Mouse (Mus musculus) stomach, embryonic 14.5 days (tissue): ENCODE measurements at regions not wholly inside any gene's neighbourhood (a gene's known extent, or its start where the extent isn't known, plus 50 kb on each side); places are given as distances from the start of the nearest gene placed in this dataset.

Experiments used
- ATAC-seq: fragments of 200-750 bp; cut with Nextera tagmentation; 2 replicates; pipeline ENCODE4 v1.8.0; 2017; ENCODE audit warnings: low read depth, moderate TSS enrichment; ENCODE audit not compliant: insufficient number of reproducible peaks, insufficient read depth, low FRiP score
- H3K27ac ChIP-seq: fragments of 300-500 bp; sonication (generic); 2 replicates; pipeline ENCODE4 v1.5.1; 2014; ENCODE audit warnings: mild to moderate bottlenecking, low read length, moderate library complexity, mixed read lengths
- H3K27me3 ChIP-seq: fragments of 300-500 bp; sonication (generic); 2 replicates; pipeline ENCODE4 v1.6.1; 2014; ENCODE audit warnings: low read length, control low read depth, mixed read lengths; ENCODE audit not compliant: control insufficient read depth, insufficient read depth
- H3K36me3 ChIP-seq: fragments of 300-500 bp; sonication (generic); 2 replicates; pipeline ENCODE4 v1.6.1; 2014; ENCODE audit warnings: mild to moderate bottlenecking, control low read depth, low read length, moderate library complexity, mixed read lengths; ENCODE audit not compliant: control insufficient read depth, insufficient read depth
- H3K4me1 ChIP-seq: fragments of 300-500 bp; sonication (generic); 2 replicates; pipeline ENCODE4 v1.6.1; 2014; ENCODE audit warnings: low read length, control low read depth, mixed read lengths; ENCODE audit not compliant: control insufficient read depth, insufficient read depth
- H3K4me2 ChIP-seq: fragments of 300-500 bp; sonication (generic); replicated peaks from 2 replicates; pipeline ENCODE4 v1.6.1; 2014; ENCODE audit warnings: low read depth, low read length, control low read depth
- H3K4me3 ChIP-seq: fragments of 300-500 bp; sonication (generic); 2 replicates; pipeline ENCODE4 v1.5.1; 2014; ENCODE audit warnings: low read depth, low read length, control low read depth
- H3K9ac ChIP-seq: fragments of 300-500 bp; sonication (generic); replicated peaks from 2 replicates; pipeline ENCODE4 v1.6.1; 2014; ENCODE audit warnings: low read depth, mild to moderate bottlenecking, control low read depth, low read length, moderate library complexity, mixed read lengths
- H3K9me3 ChIP-seq: fragments of 300-500 bp; sonication (generic); 2 replicates; pipeline ENCODE4 v1.6.1; 2016; ENCODE audit warnings: low read depth, low read length, control low read depth; ENCODE audit not compliant: control insufficient read depth
- WGBS: fragments of 180-500 bp; shearing (Covaris S2); extraction: QIAGEN DNeasy Blood & Tissue Kit; methylation state at CpG from one replicate; pipeline ENCODE4 v1.1.7; 2014; 5-methylcytosine and 5-hydroxymethylcytosine counted together

DNA sequence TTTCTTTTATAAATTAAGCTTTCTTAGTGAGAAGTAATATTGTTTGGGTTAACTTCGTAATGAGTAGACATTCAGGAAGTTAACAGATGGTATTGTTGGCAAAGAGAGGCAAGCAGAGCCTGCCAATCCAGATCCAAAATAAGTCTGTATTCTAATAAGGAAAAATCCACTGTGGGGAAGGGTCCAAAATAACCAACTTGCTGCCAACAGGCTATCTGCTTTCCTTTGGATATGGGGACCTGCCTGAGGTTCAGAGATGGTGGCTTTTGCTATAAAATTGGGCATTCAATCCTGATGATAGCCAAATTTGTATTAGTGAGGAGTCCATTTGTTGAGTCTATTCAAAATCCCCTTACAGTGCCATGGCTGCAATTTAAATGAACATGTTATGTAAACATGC is 300.1 kb downstream of the Otol1 start:
- Histone ChIP-seq H3K4me2 (no peak overlapping the region), H3K36me3 (no peaks in the 10 kb centered on the region), H3K9ac (no peak overlapping the region), H3K4me3 (no peak overlapping the region), H3K9me3 (no peaks in the 10 kb centered on the region), H3K27me3 (no peaks in the 10 kb centered on the region), H3K4me1 (no peaks in the 10 kb centered on the region), H3K27ac (no peak overlapping the region)
- WGBS: 87% methylated on average over 1 of the region's 1 CpGs
- no peak for ATAC-seq

DNA sequence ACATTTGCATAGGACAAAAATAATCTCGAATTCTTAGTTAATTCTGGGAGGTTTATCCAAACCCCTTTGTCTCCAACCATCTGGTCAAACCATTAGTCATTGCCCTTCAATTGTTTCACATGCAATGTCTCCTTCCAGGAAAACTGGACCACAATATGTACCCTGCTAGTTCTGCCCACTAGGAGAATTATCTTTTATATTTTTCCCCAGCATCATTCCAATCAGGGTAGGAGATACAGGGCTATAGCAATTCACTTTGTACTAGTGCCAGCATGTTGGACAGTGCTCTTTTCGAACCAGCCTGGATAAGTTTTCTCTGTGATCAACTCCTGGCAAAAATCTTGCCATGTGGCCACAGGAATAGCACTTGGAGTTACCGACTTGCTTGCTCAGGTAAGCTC is 300.6 kb downstream of the Otol1 start:
- 81% methylated on average over 3 of the region's 3 CpGs for WGBS
- no peak overlapping the region for H3K4me2 ChIP-seq
- H3K27ac ChIP-seq: no peak overlapping the region

DNA sequence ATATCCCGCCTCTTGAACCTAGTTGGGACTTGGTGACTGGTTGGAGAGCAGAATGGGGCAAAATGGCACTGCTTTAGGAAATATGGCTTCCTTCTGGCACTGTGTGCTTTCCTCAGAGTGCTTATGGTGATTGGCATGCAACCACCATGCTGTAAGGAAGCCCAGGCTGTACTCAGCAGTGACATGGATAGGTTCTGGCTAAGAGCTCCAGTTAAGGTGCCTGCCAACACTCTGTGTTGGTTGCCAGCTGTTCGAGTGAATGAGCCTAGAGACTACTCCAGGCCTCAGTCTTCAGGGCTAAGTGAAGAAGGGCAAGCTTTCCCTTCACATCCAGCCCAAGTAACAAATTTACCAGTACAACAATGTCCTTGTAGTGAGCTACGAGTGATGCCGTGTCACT is 301.9 kb downstream of the Otol1 start:
- Histone ChIP-seq H3K9ac (no peak overlapping the region), H3K4me1 (no peaks in the 10 kb centered on the region), H3K4me3 (no peak overlapping the region), H3K9me3 (no peaks in the 10 kb centered on the region), H3K36me3 (no peaks in the 10 kb centered on the region), H3K27me3 (no peaks in the 10 kb centered on the region), H3K4me2 (no peak overlapping the region), H3K27ac (no peak overlapping the region)
- ATAC-seq: no peak
- 88% methylated on average over 4 of the region's 4 CpGs for WGBS

More for the DNA sequence above, 300.6 kb downstream of the Otol1 start:
- no peaks in the 10 kb centered on the region for H3K27me3 ChIP-seq
- no peaks in the 10 kb centered on the region for H3K4me1 ChIP-seq
- no peak overlapping the region for H3K4me3 ChIP-seq
- no peaks in the 10 kb centered on the region for H3K9me3 ChIP-seq
- ATAC-seq: no peak
- no peak overlapping the region for H3K9ac ChIP-seq
- no peaks in the 10 kb centered on the region for H3K36me3 ChIP-seq

DNA sequence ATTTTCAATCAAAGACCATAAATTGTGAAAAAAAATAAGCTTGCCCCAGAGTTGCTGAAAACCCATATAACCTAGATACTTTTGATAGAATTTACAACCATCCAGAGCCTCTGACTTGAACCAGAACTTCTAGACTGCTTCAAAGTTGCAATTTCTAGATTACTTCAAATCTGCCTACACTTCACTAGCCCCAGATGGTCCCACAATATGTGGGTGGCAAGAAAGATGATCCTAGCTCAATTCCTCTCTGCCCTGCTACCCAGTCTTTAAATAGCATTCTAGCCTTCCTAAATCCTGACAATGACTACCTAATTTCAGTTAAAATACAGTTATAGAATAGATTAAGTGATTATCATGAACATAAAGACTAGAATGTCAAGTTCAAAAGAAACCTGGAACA is 303.6 kb downstream of the Otol1 start:
- Histone ChIP-seq H3K4me3 (no peak overlapping the region), H3K4me1 (no peaks in the 10 kb centered on the region), H3K27ac (no peak overlapping the region), H3K9ac (no peak overlapping the region), H3K36me3 (no peaks in the 10 kb centered on the region), H3K9me3 (no peaks in the 10 kb centered on the region), H3K4me2 (no peak overlapping the region), H3K27me3 (no peaks in the 10 kb centered on the region)
- no peak for ATAC-seq

DNA sequence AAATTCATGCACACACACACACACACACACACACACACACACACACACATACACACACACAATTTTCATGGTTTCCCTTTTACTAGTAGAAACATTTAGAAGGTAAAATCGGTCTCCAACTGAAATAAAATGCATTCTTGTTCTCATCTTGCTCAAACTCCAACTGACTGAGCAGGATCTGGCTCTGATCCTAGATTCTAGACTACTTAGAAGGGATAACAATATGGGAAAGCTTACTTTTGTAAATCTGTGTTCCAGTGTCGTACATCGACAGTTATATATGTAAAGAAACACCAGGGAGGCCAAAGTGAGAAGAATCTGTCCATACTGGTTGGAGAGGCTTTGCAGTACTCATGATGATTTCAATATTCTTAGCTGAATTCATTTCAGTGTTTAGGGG is 304.6 kb downstream of the Otol1 start:
- H3K27ac ChIP-seq: no peak overlapping the region
- no peak overlapping the region for H3K4me3 ChIP-seq
- no peak for ATAC-seq
- no peaks in the 10 kb centered on the region for H3K4me1 ChIP-seq
- no peak overlapping the region for H3K9ac ChIP-seq
- no peaks in the 10 kb centered on the region for H3K9me3 ChIP-seq
- H3K4me2 ChIP-seq: no peak overlapping the region
- WGBS: 68% methylated on average over 3 of the region's 3 CpGs
- no peaks in the 10 kb centered on the region for H3K27me3 ChIP-seq
- no peaks in the 10 kb centered on the region for H3K36me3 ChIP-seq

DNA sequence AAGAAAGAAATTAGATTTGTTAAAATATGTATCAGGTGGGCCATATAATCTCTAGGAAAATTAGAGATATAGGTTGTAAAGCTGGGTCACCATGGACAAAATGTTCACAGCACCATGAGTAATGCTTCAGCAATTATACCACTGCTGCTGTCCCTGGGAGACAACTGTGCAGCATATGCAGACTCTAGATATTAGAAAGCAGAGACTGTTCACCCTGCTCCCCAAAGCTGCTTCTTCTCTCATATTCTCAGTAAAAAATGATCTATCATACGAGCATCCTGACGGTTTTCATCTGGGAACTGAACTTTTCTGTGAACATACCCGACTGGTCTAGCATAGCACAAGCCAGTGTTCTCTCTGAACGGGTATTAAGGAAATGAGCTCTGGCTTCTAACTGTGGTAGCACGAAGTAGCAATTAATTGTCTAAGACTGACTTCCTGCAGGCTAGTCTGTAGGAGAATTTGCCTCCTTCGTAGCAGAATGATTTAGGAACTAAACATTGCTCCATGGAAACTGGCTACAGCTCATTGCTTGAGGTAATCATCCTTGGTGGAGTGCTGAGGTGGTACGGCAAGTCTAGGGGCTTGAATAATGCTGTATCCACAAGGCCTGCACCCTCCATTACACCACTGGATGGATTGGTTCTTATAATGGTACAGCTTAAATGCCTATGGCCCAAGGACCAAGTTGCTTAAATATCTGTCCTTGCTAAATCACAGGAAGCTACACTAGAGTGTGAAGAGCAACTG is 305.9 kb downstream of the Otol1 start:
- ATAC-seq: no peak
- no peak overlapping the region for H3K9ac ChIP-seq
- H3K4me1 ChIP-seq: no peaks in the 10 kb centered on the region
- no peaks in the 10 kb centered on the region for H3K9me3 ChIP-seq
- H3K36me3 ChIP-seq: no peaks in the 10 kb centered on the region
- no peak overlapping the region for H3K4me3 ChIP-seq
- no peaks in the 10 kb centered on the region for H3K27me3 ChIP-seq
- WGBS: 61% methylated on average over 7 of the region's 7 CpGs
- H3K4me2 ChIP-seq: no peak overlapping the region
- no peak overlapping the region for H3K27ac ChIP-seq

DNA sequence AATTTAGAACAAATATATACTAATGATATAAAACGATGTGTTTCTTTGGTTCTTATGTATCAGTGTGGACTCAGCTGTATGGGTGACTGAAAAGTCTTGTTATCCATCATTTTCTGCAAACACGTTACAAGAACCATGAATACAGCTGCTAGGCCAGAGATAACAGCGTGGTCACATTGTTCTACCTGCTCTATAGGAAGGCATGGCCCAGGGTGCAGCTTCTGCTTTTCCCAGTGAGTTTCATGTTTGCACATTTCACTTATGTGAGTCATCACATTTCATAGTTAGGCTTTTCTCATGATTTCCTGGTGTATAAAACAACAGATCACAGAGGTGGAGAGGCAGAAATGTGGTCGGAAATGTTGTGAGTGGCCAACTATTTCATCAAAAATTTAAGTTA is 306.8 kb downstream of the Otol1 start:
- Histone ChIP-seq H3K4me2 (no peak overlapping the region), H3K36me3 (no peaks in the 10 kb centered on the region), H3K4me1 (no peaks in the 10 kb centered on the region), H3K4me3 (no peak overlapping the region), H3K27me3 (no peaks in the 10 kb centered on the region), H3K27ac (no peak overlapping the region), H3K9ac (no peak overlapping the region), H3K9me3 (no peaks in the 10 kb centered on the region)
- 63% methylated on average over 4 of the region's 4 CpGs for WGBS
- no peak for ATAC-seq

DNA sequence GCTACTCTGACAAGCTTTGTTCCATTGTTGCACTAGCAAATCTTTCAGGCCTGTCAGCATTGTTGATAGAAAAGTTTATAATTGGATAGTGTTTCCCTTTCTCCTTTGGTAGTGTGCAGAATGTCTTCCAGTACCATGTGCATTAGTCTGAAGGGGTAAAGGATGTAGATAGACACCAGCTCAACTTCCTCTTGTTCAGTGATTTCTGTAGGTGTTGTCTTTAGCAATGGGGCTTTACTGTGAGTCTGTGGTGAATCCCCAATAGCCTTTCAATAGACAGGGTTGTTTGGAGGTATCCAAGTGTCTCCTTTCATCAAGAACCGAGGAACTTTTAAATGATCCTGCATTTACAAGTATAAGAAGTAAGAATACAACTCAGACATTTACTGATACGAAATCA is 311.0 kb downstream of the Otol1 start:
- Histone ChIP-seq H3K4me1 (no peaks in the 10 kb centered on the region), H3K4me2 (no peak overlapping the region), H3K9me3 (no peaks in the 10 kb centered on the region), H3K9ac (no peak overlapping the region), H3K27me3 (no peaks in the 10 kb centered on the region), H3K4me3 (no peak overlapping the region), H3K27ac (no peak overlapping the region), H3K36me3 (no peaks in the 10 kb centered on the region)
- ATAC-seq: no peak
- WGBS: 93% methylated on average over 2 of the region's 2 CpGs

DNA sequence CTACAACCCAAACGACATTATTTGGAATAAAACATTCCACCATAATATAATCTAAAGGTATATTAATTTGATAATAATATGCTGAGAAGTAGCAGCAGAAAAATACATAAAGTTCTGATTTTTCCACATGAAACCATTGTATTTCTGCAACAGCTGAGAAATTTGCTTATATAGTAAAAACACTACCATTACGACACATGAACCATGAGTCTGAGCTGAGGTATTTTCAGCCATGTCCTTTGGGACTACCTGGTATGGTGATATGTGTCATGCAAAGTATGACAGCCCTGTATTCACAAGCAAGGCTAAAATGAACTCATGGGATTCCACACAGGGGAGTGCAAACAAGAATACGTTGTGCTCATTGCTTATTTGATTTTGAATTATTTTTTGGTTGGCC is 311.7 kb downstream of the Otol1 start:
- Histone ChIP-seq H3K27ac (no peak overlapping the region), H3K4me3 (no peak overlapping the region), H3K27me3 (no peaks in the 10 kb centered on the region), H3K9ac (no peak overlapping the region), H3K9me3 (no peaks in the 10 kb centered on the region), H3K4me1 (no peaks in the 10 kb centered on the region), H3K36me3 (no peaks in the 10 kb centered on the region), H3K4me2 (no peak overlapping the region)
- WGBS: 79% methylated on average over 3 of the region's 3 CpGs
- no peak for ATAC-seq
